Mouse (Mus musculus) liver, adult 2 months (tissue): ENCODE results near the gene Zfp91.

ENCODE experiments used
- CTCF ChIP-seq: fragments of 200-500 bp; IDR thresholded peaks from 2 replicates; pipeline ENCODE4 v1.5.1; 2011; ENCODE audit warnings: low read depth, low read length, control low read depth
- POLR2A ChIP-seq: fragments of 200-500 bp; IDR thresholded peaks from 2 replicates; pipeline ENCODE4 v1.6.1; 2011; ENCODE audit warnings: low read length, control low read depth; ENCODE audit not compliant: insufficient read depth; ENCODE audit errors: extremely low read depth

- TF ChIP-seq POLR2A (no peak), CTCF (no peak)
Measured at GRCm38 (mm10) chr19:12758936-12759478, 36.9 kb downstream of the Zfp91 start.
